Mouse (Mus musculus) C2C12 (cell line): ENCODE data around the gene Glis3. TPM values are rescaled to one million over a fixed set of nuclear protein-coding genes. Genes with fewer than 3 reads are reported as not detected.

ENCODE experiments used
- H3K27me3 ChIP-seq: one replicate; pipeline ENCODE4 v1.6.1; 2011; ENCODE audit not compliant: control insufficient read depth, insufficient read depth, insufficient read length
- H3K36me3 ChIP-seq: one replicate; pipeline ENCODE4 v1.6.1; 2011; ENCODE audit not compliant: control insufficient read depth, insufficient read depth
- H3K4me3 ChIP-seq: one replicate; pipeline ENCODE4 v1.5.1; 2011; ENCODE audit warnings: mild to moderate bottlenecking, control low read depth; ENCODE audit not compliant: poor library complexity, insufficient read depth, severe bottlenecking
- H3K79me2 ChIP-seq: one replicate; pipeline ENCODE4 v1.6.1; 2011; ENCODE audit not compliant: control insufficient read depth, insufficient read depth
- H3K79me3 ChIP-seq: one replicate; pipeline ENCODE4 v1.6.1; 2011; ENCODE audit warnings: low read depth, control low read depth
- H3ac ChIP-seq: one replicate; pipeline ENCODE3; 2011; ENCODE audit warnings: low read depth; ENCODE audit not compliant: control insufficient read depth, insufficient read length
- CEBPB ChIP-seq: IDR thresholded peaks from one replicate; pipeline ENCODE4 v1.6.1; 2011; ENCODE audit warnings: low read depth, mild to moderate bottlenecking, control low read depth, moderate library complexity
- CTCF ChIP-seq: IDR thresholded peaks from one replicate; pipeline ENCODE4 v1.5.1; 2011; ENCODE audit not compliant: control insufficient read depth, insufficient read depth, insufficient read length
- FOSL1 ChIP-seq: IDR thresholded peaks from one replicate; pipeline ENCODE4 v1.8.0; 2011; ENCODE audit warnings: mild to moderate bottlenecking, low read length; ENCODE audit not compliant: poor library complexity, insufficient read depth, severe bottlenecking
- MAX ChIP-seq: IDR thresholded peaks from one replicate; pipeline ENCODE4 v1.6.1; 2011; ENCODE audit warnings: mild to moderate bottlenecking, control low read depth
- MYOD1 ChIP-seq: IDR thresholded peaks from one replicate; pipeline ENCODE4 v1.6.1; 2011; ENCODE audit warnings: low read depth; ENCODE audit not compliant: control insufficient read depth, insufficient read length
- MYOG ChIP-seq: IDR thresholded peaks from one replicate; pipeline ENCODE4 v1.6.1; 2011; ENCODE audit not compliant: control insufficient read depth, insufficient read length; ENCODE audit errors: extremely low read depth
- USF1 ChIP-seq: IDR thresholded peaks from one replicate; pipeline ENCODE4 v1.6.1; 2011; ENCODE audit warnings: low read depth, mild to moderate bottlenecking, control low read depth, moderate library complexity
- polyA plus RNA-seq: library from polyadenylated mRNA; unstranded; fragments of >200 nt; fragmentation: generic; extraction: Trizol; gene quantifications from one replicate; pipeline ENCODE4 v1.2.1, GENCODE M21; 2012; ENCODE audit warnings: missing spikeins

Gene Glis3
- polyA plus RNA-seq, 1 experiment = 2.9 TPM

- no peaks in the 10 kb centered on the region for H3K36me3 ChIP-seq
- H3K27me3 ChIP-seq = no peaks in the 10 kb centered on the region
- H3ac ChIP-seq = no peak overlapping the region
- TF ChIP-seq MYOG = no peak
- TF ChIP-seq FOSL1 = no peak
- no peak for TF ChIP-seq USF1
- no peak for TF ChIP-seq MAX
- TF ChIP-seq CTCF = no peak
- no peak for TF ChIP-seq MYOD1
- TF ChIP-seq CEBPB = no peak
- H3K79me3 ChIP-seq = no peaks in the 10 kb centered on the region
- no peak overlapping the region for H3K4me3 ChIP-seq
- no peaks in the 10 kb centered on the region for H3K79me2 ChIP-seq
These were observed 160.6 kb downstream of the Glis3 start for GRCm38 (mm10) chr19:28519296-28519695.

GRCm38 (mm10) chr19:28518846-28519245, 161.0 kb downstream of the Glis3 start:
- H3K27me3 ChIP-seq = no peaks in the 10 kb centered on the region
- no peak for TF ChIP-seq FOSL1
- no peak for TF ChIP-seq CEBPB
- TF ChIP-seq MAX = peak; percentile 54
- peak; percentile 78 for TF ChIP-seq USF1
- TF ChIP-seq MYOD1 = no peak
- TF ChIP-seq MYOG = no peak
- no peak for TF ChIP-seq CTCF
- H3K36me3 ChIP-seq = no peaks in the 10 kb centered on the region
- H3ac ChIP-seq = peak overlapping the region; percentile 44
- H3K4me3 ChIP-seq = no peak overlapping the region
- H3K79me2 ChIP-seq = no peaks in the 10 kb centered on the region
- no peaks in the 10 kb centered on the region for H3K79me3 ChIP-seq

GRCm38 (mm10) chr19:28518266-28518665, 161.6 kb downstream of the Glis3 start:
- Histone ChIP-seq H3K27me3 (no peaks in the 10 kb centered on the region), H3K36me3 (no peaks in the 10 kb centered on the region), H3K79me3 (no peaks in the 10 kb centered on the region), H3K4me3 (no peak overlapping the region), H3K79me2 (no peaks in the 10 kb centered on the region), H3ac (no peak overlapping the region)
- TF ChIP-seq MAX (peak; percentile 10), MYOD1 (peak; percentile 60), USF1 (no peak), FOSL1 (peak; percentile 93)

- Histone ChIP-seq H3K36me3 (no peaks in the 10 kb centered on the region), H3K79me3 (no peaks in the 10 kb centered on the region), H3K4me3 (no peak overlapping the region), H3K27me3 (no peaks in the 10 kb centered on the region), H3K79me2 (no peaks in the 10 kb centered on the region), H3ac (no peak overlapping the region)
- TF ChIP-seq MYOD1 (no peak), CEBPB (no peak), FOSL1 (no peak), USF1 (no peak), CTCF (no peak), MYOG (no peak), MAX (no peak)
These were observed 162.3 kb downstream of the Glis3 start for GRCm38 (mm10) chr19:28517464-28518080.

- TF ChIP-seq MYOD1 (peak; percentile 5), USF1 (no peak), CEBPB (peak; percentile 88)
- Histone ChIP-seq H3K27me3 (no peaks in the 10 kb centered on the region), H3K79me3 (no peaks in the 10 kb centered on the region), H3ac (no peak overlapping the region), H3K4me3 (no peak overlapping the region), H3K79me2 (no peaks in the 10 kb centered on the region), H3K36me3 (no peaks in the 10 kb centered on the region)
These were observed 163.4 kb downstream of the Glis3 start for GRCm38 (mm10) chr19:28516487-28516886.

- no peaks in the 10 kb centered on the region for H3K79me2 ChIP-seq
- H3K79me3 ChIP-seq = no peaks in the 10 kb centered on the region
- no peaks in the 10 kb centered on the region for H3K27me3 ChIP-seq
- no peak overlapping the region for H3ac ChIP-seq
- no peak overlapping the region for H3K4me3 ChIP-seq
- TF ChIP-seq MAX (no peak), FOSL1 (no peak), CEBPB (no peak), CTCF (no peak), USF1 (no peak), MYOD1 (no peak), MYOG (no peak)
- no peaks in the 10 kb centered on the region for H3K36me3 ChIP-seq
These were observed 167.4 kb downstream of the Glis3 start for GRCm38 (mm10) chr19:28512475-28512874.

- Histone ChIP-seq H3K27me3 (no peaks in the 10 kb centered on the region), H3ac (no peak overlapping the region), H3K36me3 (no peaks in the 10 kb centered on the region), H3K79me2 (no peaks in the 10 kb centered on the region), H3K79me3 (no peaks in the 10 kb centered on the region), H3K4me3 (no peak overlapping the region)
- TF ChIP-seq USF1 = no peak
- TF ChIP-seq MAX = no peak
- no peak for TF ChIP-seq FOSL1
- no peak for TF ChIP-seq MYOG
- no peak for TF ChIP-seq CEBPB
- no peak for TF ChIP-seq MYOD1
- TF ChIP-seq CTCF = no peak
These were observed 168.0 kb downstream of the Glis3 start for GRCm38 (mm10) chr19:28511910-28512309.
